Mouse (Mus musculus): ENCODE measurements at regions not wholly inside any gene's neighbourhood (a gene's known extent, or its start where the extent isn't known, plus 50 kb on each side); places are given as distances from the start of the nearest gene placed in this dataset.

DNA sequence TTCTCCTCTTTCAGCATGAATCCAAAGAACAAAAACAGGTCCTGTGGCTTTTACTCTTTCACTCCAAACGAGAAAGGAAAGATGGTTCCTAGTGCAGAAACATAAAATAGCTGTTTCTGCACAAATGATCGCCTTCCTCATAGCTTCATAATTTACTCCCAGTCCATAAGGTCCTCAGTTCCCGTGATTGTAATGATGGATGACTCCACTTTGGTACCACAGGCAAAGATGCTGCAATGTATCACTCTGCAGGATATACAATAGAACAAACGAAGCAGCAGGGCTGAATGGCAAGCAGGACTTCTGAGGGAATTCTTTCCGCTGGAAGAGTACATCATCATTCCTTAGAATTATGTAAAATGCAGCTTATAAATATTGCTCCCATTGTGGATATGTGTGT, 652.8 kb downstream of the Robo2 start:
- WGBS: 46% methylated on average over 5 of the region's 5 CpGs
- Histone ChIP-seq H3K36me3 (no peaks in the 10 kb centered on the region), H3K4me2 (replicated peaks) (no peak overlapping the region), H3K9ac (no peak overlapping the region), H3K9me3 (no peaks in the 10 kb centered on the region), H3K27me3 (replicated peaks) (no peaks in the 10 kb centered on the region), H3K4me1 (replicated peaks) (no peaks in the 10 kb centered on the region), H3K27ac (no peak overlapping the region), H3K4me3 (replicated peaks) (no peak overlapping the region)
- ATAC-seq: no peak

DNA sequence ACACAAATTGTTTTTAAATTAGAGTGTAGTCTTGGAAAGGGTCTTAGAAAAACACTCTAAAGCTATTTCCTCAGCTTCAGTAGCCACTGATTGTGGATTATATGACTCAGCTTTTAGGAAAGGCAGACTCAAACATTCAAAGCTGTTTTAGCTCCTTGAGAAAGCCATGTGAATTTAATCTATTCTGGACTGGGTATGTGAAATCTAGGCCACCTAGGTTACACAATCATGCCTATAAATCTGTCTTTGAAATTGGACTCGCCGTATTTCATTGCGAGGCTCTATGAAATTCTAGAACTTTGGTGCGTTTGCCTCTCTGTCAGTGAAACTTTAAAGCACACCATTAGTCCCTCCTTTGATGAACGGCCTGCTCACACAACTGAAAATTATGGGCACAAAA, 657.3 kb downstream of the Robo2 start:
- Histone ChIP-seq H3K4me2 (replicated peaks) (no peak overlapping the region), H3K9ac (no peak overlapping the region), H3K4me1 (replicated peaks) (no peaks in the 10 kb centered on the region), H3K27me3 (replicated peaks) (no peaks in the 10 kb centered on the region), H3K9me3 (no peaks in the 10 kb centered on the region), H3K4me3 (replicated peaks) (no peak overlapping the region), H3K27ac (no peak overlapping the region), H3K36me3 (no peaks in the 10 kb centered on the region)
- ATAC-seq: no peak
- 63% methylated on average over 5 of the region's 5 CpGs for WGBS

DNA sequence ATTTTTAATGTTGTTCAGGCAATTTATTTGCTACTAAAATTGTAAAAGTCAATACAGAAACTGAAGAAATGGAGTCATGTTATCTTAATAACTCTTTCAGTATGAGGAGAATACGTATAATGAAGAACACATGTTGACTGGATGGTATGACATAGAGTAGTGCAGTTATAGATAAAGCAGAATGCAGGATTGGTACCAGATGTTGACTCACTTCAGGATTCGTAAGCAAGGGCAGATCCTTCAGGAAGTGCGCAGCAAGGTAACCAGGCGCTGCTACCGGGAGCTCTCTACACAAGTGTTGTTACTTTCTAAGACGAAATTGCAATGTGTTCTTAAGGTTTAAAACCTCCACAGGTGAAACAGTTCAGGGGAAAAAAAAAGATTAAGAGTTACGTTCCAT, 683.3 kb downstream of the Robo2 start:
- Histone ChIP-seq H3K9ac (no peak overlapping the region), H3K4me2 (replicated peaks) (no peak overlapping the region), H3K27ac (no peak overlapping the region), H3K27me3 (replicated peaks) (no peaks in the 10 kb centered on the region), H3K4me3 (replicated peaks) (no peak overlapping the region), H3K36me3 (no peaks in the 10 kb centered on the region), H3K4me1 (replicated peaks) (no peaks in the 10 kb centered on the region), H3K9me3 (no peaks in the 10 kb centered on the region)
- no peak for ATAC-seq
- WGBS: 86% methylated on average over 7 of the region's 7 CpGs

DNA sequence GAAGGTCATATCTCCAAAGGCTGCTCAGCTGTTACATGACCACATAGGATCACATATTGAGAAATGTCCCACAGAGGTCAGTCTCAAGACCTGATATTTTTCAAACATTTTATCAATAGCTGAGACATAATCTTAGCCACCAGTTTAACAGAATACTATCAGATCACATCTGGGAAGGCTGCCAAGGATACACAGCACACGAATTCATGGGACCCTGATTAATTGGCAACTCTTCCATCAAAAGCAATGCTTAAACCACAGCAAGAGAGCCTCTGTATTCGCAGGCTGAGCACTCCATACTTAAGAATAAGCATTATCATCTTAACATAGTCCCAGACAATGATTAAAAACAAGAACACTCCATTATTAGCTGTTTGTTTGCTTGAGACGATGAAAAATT, 691.9 kb downstream of the Robo2 start:
- 55% methylated on average over 3 of the region's 3 CpGs for WGBS
- ATAC-seq: no peak

GRCm38 (mm10) chr16:73716301-73716700, 695.3 kb downstream of the Robo2 start:
- Histone ChIP-seq H3K27me3 (replicated peaks) (no peaks in the 10 kb centered on the region), H3K36me3 (no peaks in the 10 kb centered on the region), H3K9ac (no peak overlapping the region), H3K4me1 (replicated peaks) (no peaks in the 10 kb centered on the region), H3K27ac (no peak overlapping the region), H3K4me2 (replicated peaks) (no peak overlapping the region), H3K4me3 (replicated peaks) (no peak overlapping the region), H3K9me3 (no peaks in the 10 kb centered on the region)
- WGBS: 49% methylated on average over 5 of the region's 5 CpGs
- ATAC-seq: no peak

More for the DNA sequence above, 691.9 kb downstream of the Robo2 start:
- Histone ChIP-seq H3K4me2 (replicated peaks) (no peak overlapping the region), H3K4me3 (replicated peaks) (no peak overlapping the region), H3K27ac (no peak overlapping the region), H3K36me3 (no peaks in the 10 kb centered on the region), H3K9ac (no peak overlapping the region), H3K9me3 (no peaks in the 10 kb centered on the region), H3K27me3 (replicated peaks) (no peaks in the 10 kb centered on the region), H3K4me1 (replicated peaks) (no peaks in the 10 kb centered on the region)

GRCm38 (mm10) chr16:73707051-73707450, 704.6 kb downstream of the Robo2 start:
- 81% methylated on average over 1 of the region's 1 CpGs for WGBS
- no peaks in the 10 kb centered on the region for H3K9me3 ChIP-seq

DNA sequence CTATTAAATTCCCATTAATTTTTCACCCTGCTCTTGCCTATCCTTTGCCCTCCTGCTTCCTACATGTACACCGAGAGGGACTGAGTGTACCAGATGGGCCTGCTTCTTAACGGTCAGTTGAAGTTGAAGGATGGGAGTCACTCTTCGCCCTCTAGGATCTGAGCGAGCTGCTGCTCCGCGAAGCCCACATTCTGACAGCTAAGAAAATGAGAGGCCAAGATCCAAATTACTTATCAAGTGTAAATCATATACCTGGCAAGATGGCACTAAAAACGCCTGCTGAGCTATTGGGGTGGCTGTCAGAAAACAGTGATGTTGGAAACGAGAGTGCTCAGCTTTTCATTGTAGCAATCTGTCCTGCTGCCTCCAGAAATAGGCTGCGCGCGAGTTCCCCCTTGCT, 722.4 kb downstream of the Robo2 start:
- Histone ChIP-seq H3K4me2 (replicated peaks) (no peak overlapping the region), H3K36me3 (no peaks in the 10 kb centered on the region), H3K4me1 (replicated peaks) (no peaks in the 10 kb centered on the region), H3K4me3 (replicated peaks) (no peak overlapping the region), H3K27ac (no peak overlapping the region), H3K27me3 (replicated peaks) (no peaks in the 10 kb centered on the region), H3K9ac (no peak overlapping the region), H3K9me3 (no peaks in the 10 kb centered on the region)
- 78% methylated on average over 11 of the region's 11 CpGs for WGBS
- ATAC-seq: no peak

More at GRCm38 (mm10) chr16:73707051-73707450, 704.6 kb downstream of the Robo2 start:
- H3K36me3 ChIP-seq: no peaks in the 10 kb centered on the region
- no peak overlapping the region for H3K9ac ChIP-seq
- no peak for ATAC-seq
- H3K27me3 ChIP-seq (replicated peaks): no peaks in the 10 kb centered on the region
- H3K4me2 ChIP-seq (replicated peaks): no peak overlapping the region
- H3K4me3 ChIP-seq (replicated peaks): no peak overlapping the region
- no peaks in the 10 kb centered on the region for H3K4me1 ChIP-seq (replicated peaks)
- H3K27ac ChIP-seq: no peak overlapping the region

GRCm38 (mm10) chr16:73679804-73680203, 731.8 kb downstream of the Robo2 start:
- H3K4me1 ChIP-seq (replicated peaks): no peaks in the 10 kb centered on the region
- H3K9me3 ChIP-seq: no peaks in the 10 kb centered on the region; the same call in 1 of the 2 replicates
- no peak overlapping the region for H3K27ac ChIP-seq
- no peaks in the 10 kb centered on the region for H3K36me3 ChIP-seq
- H3K27me3 ChIP-seq (replicated peaks): no peaks in the 10 kb centered on the region
- 88% methylated on average over 10 of the region's 10 CpGs for WGBS
- H3K4me3 ChIP-seq (replicated peaks): no peak overlapping the region
- no peak overlapping the region for H3K4me2 ChIP-seq (replicated peaks)
- H3K9ac ChIP-seq: no peak overlapping the region
- no peak for ATAC-seq

DNA sequence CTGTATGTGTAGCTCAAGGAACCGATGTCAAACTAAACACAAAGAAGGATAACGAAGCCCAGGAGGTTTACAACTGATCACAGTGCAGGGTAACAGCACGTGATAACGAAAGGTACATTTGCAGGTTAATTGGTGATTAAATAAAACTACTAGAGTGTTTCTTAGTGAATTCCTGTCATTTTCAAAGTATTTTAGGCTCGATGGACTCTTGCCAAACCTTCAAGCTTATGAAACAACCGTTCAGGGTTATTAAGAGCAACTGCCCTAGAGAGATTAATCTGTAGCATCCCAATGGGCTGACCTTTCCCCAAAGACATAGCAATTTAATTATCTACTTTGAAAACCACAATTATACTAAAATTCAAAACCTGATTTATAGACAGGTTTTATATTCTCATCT, 741.1 kb downstream of the Robo2 start:
- WGBS: 68% methylated on average over 6 of the region's 6 CpGs
- Histone ChIP-seq H3K27me3 (replicated peaks) (no peaks in the 10 kb centered on the region), H3K36me3 (no peaks in the 10 kb centered on the region), H3K4me3 (replicated peaks) (no peak overlapping the region), H3K9ac (no peak overlapping the region), H3K4me1 (replicated peaks) (no peaks in the 10 kb centered on the region), H3K4me2 (replicated peaks) (no peak overlapping the region), H3K27ac (no peak overlapping the region), H3K9me3 (no peaks in the 10 kb centered on the region; the same call in 1 of the 2 replicates)
- no peak for ATAC-seq

DNA sequence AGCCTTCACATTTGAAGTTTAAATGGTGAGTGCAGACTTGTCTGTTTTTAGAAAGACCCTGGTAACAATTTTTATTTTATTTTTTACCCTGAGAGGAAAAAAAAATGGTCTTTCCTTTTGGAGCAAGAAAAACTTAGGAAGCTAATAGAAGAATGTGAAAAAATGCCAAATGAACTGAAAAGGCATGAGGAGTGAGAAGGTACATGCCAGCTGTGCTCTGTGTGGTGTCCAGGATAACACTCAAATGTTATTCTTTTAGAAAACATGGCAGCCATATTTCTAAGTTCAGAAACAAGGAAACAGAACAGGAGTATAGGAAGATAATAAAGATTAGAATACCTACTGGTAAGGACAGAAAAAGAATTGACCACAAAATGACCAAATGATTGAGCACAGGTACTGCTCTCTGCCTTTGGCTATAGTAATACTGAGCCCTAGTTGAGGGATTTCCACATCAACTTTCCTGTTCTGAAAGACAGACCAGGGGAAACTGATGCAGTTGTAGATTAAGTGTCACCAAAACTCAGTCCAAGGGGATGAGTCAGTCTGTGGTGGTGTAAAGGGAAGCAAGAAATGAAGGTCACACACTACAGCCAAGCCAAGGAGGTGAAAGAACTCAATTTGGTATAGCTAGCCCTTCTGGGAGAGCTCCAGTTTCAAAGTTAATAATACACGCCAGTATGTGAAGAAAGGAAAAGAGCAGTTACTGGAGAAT, 758.5 kb downstream of the Robo2 start:
- H3K9me3 ChIP-seq: no peaks in the 10 kb centered on the region
- no peak for ATAC-seq
- no peak overlapping the region for H3K4me3 ChIP-seq (replicated peaks)
- H3K27me3 ChIP-seq (replicated peaks): no peaks in the 10 kb centered on the region
- H3K27ac ChIP-seq: no peak overlapping the region
- no peak overlapping the region for H3K9ac ChIP-seq
- no peak overlapping the region for H3K4me2 ChIP-seq (replicated peaks)
- WGBS: 93% methylated on average over 1 of the region's 1 CpGs
- no peaks in the 10 kb centered on the region for H3K4me1 ChIP-seq (replicated peaks)
- H3K36me3 ChIP-seq: no peaks in the 10 kb centered on the region

DNA sequence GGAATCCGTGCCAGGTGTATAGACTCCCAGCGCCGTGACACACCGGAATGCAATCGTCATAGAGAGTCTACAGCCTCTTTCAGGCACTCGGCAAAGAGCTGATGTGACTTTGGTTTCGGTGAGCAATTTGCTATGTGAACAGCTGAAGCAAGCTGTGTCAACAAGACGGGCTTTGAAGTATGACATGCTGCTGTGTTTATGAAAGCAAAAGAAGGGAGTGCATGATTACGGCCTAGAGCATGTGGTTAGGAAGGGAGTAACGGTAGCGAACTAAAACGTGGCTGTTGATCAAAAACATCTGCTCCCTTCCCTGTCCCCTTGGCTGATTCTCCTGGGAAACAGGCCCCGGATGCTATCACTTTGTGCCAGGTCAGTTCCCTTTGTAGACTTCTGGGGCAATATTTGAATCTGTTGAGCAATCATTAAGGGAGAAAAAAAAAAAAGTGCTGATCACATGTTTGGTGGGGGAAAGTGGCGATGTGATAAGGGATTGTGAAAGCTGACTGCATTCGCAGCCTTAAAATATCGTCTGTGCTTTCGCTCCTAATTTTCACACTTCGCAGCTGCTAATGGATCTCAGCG, 764.3 kb downstream of the Robo2 start:
- no peaks in the 10 kb centered on the region for H3K9me3 ChIP-seq
- ATAC-seq: peak; percentile 76
- 0 out of 2 replicates have a peak, but pooled peaks cover 4% of the 10 kb centered on the region for H3K4me1 ChIP-seq (replicated peaks)
- no peaks in the 10 kb centered on the region for H3K36me3 ChIP-seq
- 48% methylated on average over 19 of the region's 19 CpGs for WGBS
- no peak overlapping the region for H3K4me3 ChIP-seq (replicated peaks)
- H3K27ac ChIP-seq: no peak overlapping the region
- no peaks in the 10 kb centered on the region for H3K27me3 ChIP-seq (replicated peaks)
- H3K4me2 ChIP-seq (replicated peaks): peak overlapping the region; percentile 34; the same call in 1 of the 2 replicates
- H3K9ac ChIP-seq: no peak overlapping the region

DNA sequence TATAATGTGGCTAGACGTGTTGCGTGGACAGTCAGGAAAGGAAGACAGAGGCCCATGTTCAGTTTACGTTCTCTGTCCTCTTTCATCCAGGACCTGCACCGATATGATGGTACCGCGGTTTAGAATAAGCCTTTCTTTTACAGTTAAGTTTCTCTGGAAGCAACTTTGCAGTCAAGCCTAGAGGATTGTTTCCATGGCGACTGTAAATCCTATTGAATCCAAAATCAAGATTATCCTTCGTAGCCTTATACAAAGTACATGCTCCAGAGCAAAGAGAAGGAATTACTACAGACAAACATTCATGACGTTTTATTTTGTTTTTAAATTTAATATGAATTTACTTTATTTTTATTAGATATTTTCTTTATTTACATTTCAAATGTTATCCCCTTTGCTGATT, 798.6 kb downstream of the Robo2 start:
- H3K4me1 ChIP-seq (replicated peaks): no peaks in the 10 kb centered on the region
- H3K9me3 ChIP-seq: no peaks in the 10 kb centered on the region
- H3K4me2 ChIP-seq (replicated peaks): no peak overlapping the region
- WGBS: 92% methylated on average over 9 of the region's 9 CpGs
- ATAC-seq: no peak
- no peak overlapping the region for H3K9ac ChIP-seq
- H3K4me3 ChIP-seq (replicated peaks): no peak overlapping the region
- no peaks in the 10 kb centered on the region for H3K27me3 ChIP-seq (replicated peaks)
- no peaks in the 10 kb centered on the region for H3K36me3 ChIP-seq
- no peak overlapping the region for H3K27ac ChIP-seq

DNA sequence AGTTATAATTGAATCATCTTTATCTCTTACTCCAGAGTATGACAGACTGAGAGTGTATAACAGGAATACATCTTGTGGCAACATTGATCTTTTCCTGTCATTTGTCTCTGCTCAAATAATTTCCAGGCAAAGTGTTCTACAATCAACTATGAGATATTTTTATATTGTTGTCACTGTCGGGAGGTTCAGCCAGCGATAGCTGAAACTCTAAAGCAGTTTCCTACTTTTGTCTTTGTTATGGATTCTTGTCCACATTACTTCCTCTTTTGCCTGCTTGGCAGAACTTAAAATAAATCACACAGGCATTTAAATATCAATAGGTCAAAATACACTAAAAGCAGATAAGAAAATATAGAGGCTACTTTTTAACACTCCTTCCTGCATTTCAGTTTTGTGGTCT, 820.2 kb downstream of the Robo2 start:
- ATAC-seq: no peak
- Histone ChIP-seq H3K4me1 (replicated peaks) (no peaks in the 10 kb centered on the region), H3K9me3 (no peaks in the 10 kb centered on the region), H3K27ac (no peak overlapping the region), H3K27me3 (replicated peaks) (no peaks in the 10 kb centered on the region), H3K4me3 (replicated peaks) (no peak overlapping the region), H3K9ac (no peak overlapping the region), H3K4me2 (replicated peaks) (no peak overlapping the region), H3K36me3 (no peaks in the 10 kb centered on the region)
- 39% methylated on average over 2 of the region's 2 CpGs for WGBS
